Mouse (Mus musculus): ENCODE measurements at regions not wholly inside any gene's neighbourhood (a gene's known extent, or its start where the extent isn't known, plus 50 kb on each side); places are given as distances from the start of the nearest gene placed in this dataset.

DNA sequence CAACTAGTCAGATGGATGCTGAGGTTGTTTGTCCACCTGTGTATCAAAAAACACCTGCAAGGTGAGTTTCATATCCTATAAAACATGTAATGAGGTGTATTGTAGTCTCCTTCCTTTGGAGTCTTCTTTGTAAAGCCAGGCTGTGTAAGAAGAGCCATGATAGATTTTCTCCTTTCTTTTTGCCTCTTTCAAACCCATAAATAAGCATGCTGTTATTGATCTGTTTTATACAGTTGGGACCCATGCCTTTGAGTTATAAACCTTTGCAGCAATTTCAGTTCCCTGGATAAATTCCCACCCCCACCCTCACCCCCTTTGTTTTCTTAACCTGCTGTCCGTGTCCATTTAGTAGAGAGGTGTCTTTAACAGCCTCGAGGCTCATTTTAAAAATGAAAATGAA, 131.0 kb upstream of the Rgs17 start:
- no peak for DNase-seq (ENCODE audit: low spot score in 2 of 2)

DNA sequence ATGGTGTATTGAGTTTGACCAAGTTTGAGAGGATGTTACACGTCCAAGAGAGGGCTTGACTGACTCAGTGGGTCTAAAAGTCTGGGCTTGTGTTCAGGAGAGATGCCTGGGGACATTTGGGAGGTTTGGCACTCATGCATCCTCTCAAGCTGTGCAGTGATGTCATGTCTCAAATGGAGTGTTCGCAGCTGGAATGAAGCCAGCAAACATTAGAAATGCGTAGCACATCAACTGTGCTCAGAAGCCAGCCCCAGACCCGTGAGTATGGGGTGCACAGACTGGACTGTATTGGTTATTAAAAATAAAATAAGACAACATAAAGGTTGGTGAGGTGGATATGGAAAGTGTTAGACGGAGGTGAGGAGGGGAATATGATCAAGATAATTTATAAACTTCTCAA, 121.2 kb upstream of the Rgs17 start:
- DNase-seq (ENCODE audit: low spot score in 2 of 2), result no peak

DNA sequence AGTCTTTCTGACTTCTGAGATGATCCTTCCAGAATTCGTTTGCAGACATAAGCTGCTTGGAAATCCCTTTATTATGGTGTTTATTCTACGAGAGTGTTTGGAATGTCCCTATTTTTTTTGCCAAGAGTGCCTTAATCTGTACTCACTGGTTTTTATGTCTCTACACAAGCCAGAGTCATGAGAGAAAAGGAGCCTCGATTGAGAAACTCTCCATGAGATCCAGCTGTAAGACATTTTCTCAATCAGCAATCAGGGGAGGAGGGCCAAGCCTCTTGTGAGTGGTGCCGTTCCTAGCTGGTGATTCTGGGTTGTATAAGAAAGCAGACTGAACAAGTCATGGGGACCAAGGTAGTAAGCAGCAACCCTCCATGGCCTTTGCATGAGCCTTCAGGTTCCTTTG, 117.6 kb upstream of the Rgs17 start:
- no peak for DNase-seq (ENCODE audit: low spot score in 2 of 2)

DNA sequence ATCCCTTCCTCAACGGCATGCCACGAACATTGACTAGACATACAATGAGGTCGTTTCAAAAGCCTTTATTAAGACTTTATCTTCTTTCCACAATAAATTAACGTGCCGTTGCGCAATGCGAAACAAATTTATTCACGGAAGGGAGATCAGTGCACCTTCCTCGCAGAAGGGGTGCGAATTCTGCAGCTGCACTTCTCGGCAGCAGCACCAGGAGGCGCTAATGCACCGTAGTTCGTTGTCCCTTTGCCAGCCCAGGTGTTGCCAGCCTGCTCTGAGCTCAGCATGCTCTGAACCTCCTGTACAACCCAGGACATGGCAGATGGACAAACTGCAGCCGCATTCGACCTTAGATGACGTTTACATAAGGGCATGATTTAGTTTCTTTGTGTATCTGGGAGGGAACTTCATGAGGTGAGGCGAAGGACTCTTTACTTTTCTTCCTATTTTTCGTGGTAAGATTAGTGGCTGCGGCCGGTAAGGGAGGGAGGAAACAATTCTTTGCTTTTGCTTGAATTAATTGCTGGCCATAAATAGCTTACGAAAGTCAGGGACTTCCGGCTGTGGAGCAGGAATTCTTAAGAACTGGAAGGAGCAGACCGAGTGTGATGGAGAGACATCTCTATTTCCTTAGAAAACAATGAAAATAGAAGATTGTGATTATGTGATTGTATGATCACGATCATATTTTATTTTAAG, 113.7 kb upstream of the Rgs17 start:
- peak; percentile 25 to 70 for DNase-seq (ENCODE audit: low spot score in 2 of 2)

DNA sequence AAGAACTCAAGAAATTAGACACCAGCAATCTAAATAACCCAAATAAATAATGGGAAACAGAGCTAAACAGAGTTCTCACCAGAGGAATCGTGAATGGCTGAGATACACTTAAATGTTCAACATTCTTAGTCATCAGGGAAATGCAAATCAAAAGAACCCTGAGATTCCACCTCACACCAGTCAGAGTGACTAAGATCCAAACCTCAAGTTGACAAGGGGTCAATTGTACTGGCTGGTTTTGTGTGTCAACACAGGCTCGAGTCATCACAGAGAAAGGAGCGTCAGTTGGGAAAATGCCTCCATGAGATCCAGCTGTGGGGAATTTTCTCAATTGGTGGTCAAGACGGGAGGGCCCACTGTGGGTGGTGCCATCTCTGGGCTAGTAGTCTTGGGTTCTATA, 110.3 kb upstream of the Rgs17 start:
- no peak for DNase-seq (ENCODE audit: low spot score in 2 of 2)

DNA sequence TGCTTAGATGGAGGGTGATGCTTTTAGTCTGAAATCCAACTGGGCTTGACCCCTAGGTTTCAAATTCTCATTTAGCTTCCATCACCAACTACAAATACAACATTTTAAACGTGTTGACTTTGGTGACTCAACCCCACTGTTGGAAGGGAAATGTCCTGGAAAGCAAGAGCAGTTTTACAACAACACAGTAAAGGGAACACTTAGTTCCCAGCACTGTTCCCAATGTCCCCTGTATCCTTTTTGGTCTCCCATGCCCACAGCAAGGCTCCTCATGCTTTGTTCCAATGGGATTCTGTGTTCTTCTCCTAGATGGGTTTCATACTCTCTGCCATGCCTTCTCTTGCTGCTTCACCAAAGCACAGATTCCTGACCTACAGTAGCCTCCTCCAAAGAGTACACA, 105.4 kb upstream of the Rgs17 start:
- DNase-seq (ENCODE audit: low spot score in 2 of 2), result no peak

DNA sequence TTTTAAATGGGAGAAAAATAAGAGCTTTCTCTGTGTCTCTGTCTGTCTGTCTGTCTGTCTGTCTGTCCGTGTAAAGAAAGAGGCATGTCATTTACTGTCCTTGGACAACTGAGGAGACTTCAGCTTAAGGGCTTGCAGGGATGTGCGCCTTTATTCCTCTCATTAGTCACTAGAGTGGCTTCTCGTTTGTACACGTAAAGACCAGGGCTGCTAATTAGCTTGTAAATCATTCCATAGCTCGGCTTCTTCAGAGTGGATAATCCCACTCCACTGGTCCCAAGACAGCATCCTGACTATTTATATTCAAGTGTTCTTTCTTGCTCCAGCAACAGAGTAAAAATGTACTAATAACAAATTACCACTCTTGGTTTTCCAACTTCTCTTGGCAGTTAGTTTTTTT, 104.1 kb upstream of the Rgs17 start:
- no peak for DNase-seq (ENCODE audit: low spot score in 2 of 2)

DNA sequence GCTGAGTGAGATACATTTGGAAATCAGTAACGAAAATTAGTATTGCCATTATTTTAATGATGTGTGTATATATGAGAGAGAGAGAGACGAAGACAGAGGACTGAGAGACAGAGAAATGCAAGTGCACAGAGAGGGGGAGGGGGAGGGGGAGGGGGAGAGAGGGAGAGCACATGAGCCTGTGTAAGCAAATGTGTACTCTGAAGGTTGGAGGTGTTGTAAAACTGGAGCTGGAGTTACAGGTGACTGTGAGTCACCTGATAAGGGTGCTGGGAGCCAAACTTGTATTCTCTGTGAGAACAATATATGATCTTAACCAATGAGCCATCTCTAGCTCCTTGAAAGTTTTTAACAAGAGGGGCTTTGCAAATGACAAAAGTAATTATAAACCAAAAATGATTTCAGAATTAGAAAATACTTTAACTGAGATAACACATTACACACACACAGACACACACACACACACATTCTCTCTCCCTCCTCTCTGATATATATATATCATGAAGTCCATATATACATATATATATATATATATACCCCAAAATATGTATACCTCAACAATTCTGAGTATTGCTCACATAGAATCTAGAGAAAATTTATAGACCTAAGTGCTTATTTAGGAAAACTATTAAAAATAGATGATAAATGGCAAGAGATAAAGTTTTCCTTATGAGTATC, 100.5 kb upstream of the Rgs17 start:
- DNase-seq (ENCODE audit: low spot score in 2 of 2), result no peak

DNA sequence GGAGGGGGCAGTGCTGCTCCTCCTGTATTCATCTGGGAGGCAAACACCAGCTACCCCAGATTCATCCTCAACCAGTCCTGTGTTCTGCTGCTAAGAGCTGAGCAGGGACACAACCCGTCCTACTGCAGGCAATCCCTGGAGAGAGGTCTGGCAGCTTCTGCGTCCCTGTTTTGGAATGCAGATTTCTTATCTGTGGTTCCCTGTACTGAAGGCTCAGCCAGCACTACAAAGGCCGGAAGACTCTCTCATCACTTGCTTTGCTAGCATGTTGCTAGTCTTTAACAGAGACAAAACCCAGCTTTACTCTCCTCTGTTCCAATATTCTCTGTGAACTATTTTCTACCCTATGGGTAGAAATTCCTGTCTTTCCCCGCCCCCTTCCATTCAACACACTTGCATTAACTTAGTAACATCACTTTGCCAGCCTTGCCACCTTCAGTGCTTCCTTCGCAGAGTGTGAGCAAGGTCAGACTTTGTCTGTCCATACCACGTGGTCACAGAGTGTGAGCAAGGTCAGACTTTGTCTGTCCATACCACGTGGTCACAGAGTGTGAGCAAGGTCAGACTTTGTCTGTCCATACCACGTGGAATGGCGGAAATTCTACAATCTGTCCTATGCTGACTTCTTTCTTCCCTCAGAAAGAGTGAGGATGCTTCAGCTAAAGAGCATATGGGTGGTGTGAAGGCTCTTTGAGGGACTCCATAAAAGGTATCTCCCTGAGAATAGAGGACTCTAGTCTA, 98.9 kb upstream of the Rgs17 start:
- no peak for DNase-seq (ENCODE audit: low spot score in 2 of 2)

DNA sequence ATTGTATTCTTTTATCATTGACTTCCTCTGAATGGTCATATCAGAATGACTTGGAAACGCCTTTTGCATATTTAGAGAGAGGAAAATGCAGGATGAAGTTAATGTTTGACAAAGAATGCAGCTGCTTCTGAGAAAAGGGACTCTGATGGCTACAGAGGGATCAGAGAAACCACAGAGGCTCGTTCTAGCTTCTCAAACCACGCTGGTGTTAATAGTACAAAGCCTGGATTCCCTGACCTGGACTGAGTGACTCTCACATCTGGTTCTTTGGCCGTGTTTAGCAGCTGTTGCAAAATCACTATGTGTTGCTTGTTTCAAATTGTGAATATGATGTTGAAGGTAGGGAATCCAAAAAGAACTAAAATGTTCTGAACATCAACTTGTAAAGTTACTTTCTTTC, 91.5 kb upstream of the Rgs17 start:
- DNase-seq (ENCODE audit: low spot score in 2 of 2), result no peak

DNA sequence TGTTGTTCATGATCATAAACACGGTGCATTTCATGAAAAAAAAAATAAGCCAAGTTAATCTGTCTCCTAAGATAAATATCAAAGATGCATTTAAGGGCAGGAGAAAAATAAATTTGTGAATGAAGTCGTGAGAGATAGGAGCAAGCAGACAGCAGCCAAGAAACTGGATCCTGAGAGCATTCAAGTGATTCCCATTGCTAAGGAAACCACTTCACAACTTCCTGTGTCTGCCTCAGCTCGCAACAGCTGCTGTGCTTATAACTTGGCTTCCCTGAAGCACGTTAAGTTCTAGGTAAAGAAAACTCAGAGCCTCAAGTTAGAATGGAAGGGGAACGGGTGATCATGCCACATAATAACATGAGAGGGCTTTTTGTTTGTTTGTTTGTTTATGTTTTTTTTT, 89.3 kb upstream of the Rgs17 start:
- DNase-seq (ENCODE audit: low spot score in 2 of 2), result no peak

DNA sequence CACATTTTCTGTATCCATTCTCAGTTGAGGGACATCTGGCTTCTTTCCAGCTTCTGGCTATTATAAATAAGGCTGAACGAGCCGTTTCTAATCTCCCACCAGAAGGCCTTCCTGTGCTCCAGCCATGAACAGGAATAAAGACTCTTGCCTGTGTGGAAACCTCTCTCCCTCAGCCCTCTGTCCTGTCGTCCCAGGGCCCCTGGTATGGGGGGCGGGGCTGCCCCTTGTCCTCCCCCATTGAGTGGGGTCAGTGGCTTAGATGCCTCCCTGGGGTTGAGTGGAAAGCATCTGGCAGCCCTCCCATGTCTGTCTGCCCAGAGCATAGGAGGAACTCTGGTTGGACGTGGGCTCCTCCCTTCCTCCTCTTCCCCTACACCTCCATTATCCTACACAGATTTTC, 88.8 kb upstream of the Rgs17 start:
- DNase-seq (ENCODE audit: low spot score in 2 of 2), result no peak

DNA sequence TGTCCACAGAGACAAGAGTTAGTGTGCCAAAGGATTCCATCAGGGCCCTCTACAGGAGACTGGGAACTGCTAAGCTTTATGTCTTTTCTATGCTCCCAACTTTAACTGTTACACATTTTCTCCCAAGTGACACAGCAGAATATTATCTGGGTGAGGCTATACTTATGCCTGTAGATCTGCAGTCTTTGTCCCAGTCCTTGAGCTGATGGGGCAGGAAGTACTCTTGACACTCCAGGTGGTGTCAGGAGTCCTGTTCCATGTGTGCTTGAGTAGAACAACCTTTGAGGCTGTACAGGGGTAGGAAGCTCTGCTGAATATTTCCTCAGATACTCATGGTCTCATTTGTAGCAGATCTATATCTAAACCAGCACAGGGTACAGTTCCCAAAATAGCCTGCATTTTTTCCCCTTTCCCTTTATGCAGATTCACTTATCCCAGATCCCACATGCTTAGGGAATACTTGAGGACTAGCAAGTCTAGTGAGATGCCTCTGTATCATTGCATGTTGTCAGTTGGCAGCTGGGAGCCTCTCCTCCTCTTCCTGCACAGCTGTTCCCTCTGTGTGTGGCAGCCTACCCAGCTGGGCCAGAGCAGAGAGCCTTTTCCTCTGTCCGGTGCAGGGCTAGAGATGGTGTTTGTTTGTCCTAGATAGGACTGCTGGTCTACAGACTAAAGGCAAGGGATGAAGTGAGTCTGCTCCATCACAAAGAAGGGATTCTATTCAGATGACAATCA, 85.2 kb upstream of the Rgs17 start:
- no peak for DNase-seq (ENCODE audit: low spot score in 2 of 2)

DNA sequence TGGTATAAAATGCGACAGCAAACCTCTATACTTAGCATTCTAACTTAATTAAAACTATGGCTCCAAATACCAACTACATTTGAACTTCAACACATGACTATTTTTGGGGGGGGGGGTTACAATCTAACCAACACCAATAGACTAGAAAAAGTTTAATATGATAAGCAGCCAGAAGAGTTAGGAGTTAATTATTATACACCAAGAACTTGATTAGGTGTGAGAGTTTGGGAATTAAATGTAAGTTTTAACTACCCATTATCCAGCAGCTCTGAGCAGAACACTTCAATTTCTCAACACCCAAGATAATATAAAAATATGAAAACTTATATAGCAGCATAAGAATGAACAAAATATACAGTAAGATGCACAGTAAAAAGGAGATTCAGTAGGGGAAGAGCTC, 59.2 kb upstream of the Rgs17 start:
- no peak for DNase-seq (ENCODE audit: low spot score in 2 of 2)

DNA sequence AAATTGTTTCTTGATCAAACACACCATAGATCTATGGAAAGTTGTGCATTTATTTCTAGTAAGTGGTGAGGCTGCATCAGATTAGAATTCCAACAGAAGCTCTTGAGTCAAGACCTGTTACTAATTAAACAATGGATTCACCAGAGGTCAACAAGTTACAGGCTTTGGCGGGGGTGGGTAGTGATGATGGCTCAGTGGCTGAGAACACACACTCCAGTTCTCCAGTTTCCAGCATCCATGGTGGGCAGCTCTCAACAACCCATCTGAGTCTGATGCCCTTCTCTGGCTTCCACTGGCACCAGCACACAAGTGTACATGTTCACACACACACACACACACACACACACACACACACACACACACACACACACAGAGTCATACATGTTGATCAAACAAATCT, 56.3 kb upstream of the Rgs17 start:
- DNase-seq (ENCODE audit: low spot score in 2 of 2), result no peak
